Mouse (Mus musculus): Measurements from ENCODE around the gene Hoxa11. TPM values are rescaled to one million over a fixed set of nuclear protein-coding genes. Genes with fewer than 3 reads are reported as not detected.

Gene Hoxa11
- polyA plus RNA-seq, 1 experiment from 2014 or later = 55.0 TPM

DNA sequence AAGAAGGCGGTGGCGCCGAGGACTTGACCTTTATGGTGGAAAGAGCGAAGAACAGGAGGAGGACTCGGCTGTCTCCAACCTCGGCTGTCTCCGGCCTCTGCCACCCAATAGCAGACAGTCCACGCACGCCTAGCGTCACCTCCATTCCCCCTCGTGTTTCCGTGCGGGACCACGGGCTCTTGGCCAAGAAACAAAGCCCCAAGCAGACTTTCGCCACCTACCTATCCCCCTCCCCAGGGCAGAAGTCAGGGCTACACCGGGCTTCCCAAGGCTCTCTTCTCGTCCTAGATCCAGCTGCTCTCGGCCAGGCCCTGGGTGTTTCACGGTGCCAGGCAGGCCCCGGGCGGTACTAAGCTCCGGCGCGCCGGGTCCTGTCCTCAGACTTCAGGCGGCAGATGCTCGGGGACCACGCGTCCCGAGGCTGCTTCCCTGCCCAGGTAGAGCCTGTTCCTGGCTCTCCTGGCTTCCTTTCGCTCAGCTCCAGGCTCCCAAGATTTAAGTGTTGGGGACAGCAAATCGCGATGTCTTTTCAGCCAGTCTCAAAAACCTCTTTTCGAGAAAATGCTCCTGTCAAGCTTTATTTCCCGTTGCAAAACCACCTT, 7.3 kb upstream of the Hoxa11 start:
- no peak for ATAC-seq (ENCODE audit: low FRiP score, low read depth)
- no peaks in the 10 kb centered on the region for H3K9me3 ChIP-seq
- H3K4me1 ChIP-seq = peaks cover 37% of the 10 kb centered on the region
- peaks cover 18% of the 10 kb centered on the region; the same call in 1 of the 2 replicates for H3K36me3 ChIP-seq
- peak overlapping the region; percentile 87 for H3K9ac ChIP-seq
- H3K4me3 ChIP-seq = peak overlapping the region; percentile 95
- peak overlapping the region; percentile 75 for H3K4me2 ChIP-seq (replicated peaks)
- H3K27me3 ChIP-seq = peaks cover 13% of the 10 kb centered on the region
- H3K27ac ChIP-seq = peak overlapping the region; percentile 97
- 2% methylated on average over 35 of the region's 35 CpGs for WGBS

DNA sequence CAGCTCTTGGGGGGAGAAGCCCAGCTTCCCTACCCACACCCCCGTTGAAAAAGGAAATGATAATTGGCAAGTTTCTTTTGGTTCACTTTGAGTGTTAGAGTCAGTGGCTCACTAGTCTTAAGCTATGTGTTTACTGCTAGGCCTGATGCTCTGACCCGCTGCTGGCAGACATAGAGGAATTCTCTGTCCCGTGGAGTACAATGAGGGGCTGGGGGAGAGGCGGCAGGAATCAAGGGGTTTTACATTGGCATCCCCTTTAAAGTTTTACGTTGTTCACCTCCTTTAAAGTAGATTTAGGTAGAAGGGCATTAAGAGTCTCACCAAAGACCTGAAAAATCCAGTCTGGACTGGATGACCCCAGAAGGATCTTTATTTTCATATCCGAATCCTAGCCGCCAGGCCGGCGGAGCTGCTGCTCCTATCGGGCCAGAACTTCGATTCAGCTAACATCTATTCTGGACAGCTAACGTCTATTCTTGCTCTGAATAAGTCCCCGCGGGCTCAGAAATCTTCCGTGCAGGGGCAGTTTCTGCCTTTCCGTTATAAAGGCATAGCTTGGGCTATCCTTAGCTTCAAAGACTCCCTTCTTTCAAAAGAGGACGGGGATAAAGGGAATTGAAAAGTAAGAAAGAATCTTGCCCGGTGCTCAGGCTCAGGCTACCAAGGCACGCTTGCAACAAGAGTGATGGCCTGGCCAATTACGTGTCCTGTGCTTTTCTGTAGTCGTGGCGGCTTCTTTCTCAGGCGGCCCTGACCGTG, 6.6 kb upstream of the Hoxa11 start:
- Histone ChIP-seq H3K4me1 (peaks cover 37% of the 10 kb centered on the region), H3K9me3 (no peaks in the 10 kb centered on the region), H3K4me3 (peak overlapping the region; percentile 95), H3K36me3 (peaks cover 18% of the 10 kb centered on the region; the same call in 1 of the 2 replicates), H3K27ac (peak overlapping the region; percentile 97), H3K9ac (peak overlapping the region; percentile 87), H3K27me3 (peaks cover 13% of the 10 kb centered on the region), H3K4me2 (replicated peaks) (peak overlapping the region; percentile 75)
- no peak for ATAC-seq (ENCODE audit: low FRiP score, low read depth)
- WGBS = 5% methylated on average over 24 of the region's 24 CpGs

DNA sequence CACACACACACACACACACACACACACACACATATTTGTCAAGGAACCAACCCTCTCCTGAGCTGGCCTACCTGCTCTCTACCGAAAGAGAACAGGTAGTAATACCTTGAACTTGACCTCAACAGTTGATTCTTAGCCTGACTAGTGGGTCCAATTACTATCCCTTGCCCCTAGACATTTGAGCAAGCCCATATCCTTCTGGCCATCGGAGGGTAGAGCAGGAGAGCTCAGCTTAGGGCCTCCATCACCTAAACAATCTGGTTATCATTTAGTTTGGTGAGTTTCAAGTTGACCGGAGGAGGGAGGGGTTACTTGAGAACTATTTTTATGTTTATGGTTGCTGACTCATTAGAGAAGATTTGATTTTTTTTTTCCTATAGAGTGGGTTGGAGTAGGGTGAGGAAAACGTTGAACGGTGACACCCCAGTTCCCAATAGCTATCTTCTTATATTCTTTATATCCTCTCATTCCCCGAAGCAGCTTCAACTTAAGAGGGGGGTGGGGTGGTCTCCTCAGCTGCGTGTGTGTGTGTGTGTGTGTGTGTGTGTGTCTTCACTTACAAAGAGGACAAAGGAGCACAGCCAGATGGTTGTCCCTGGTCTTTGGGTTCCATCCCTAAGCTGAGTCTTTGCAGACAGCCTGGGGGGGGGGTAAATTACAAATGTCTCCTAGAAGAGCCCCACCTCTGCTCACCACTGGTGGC, 5.7 kb upstream of the Hoxa11 start:
- peak overlapping the region; percentile 75 for H3K4me2 ChIP-seq (replicated peaks)
- peaks cover 13% of the 10 kb centered on the region for H3K27me3 ChIP-seq
- H3K4me1 ChIP-seq = peaks cover 37% of the 10 kb centered on the region
- peak overlapping the region; percentile 95 for H3K4me3 ChIP-seq
- ATAC-seq (ENCODE audit: low FRiP score, low read depth) = no peak
- H3K9me3 ChIP-seq = no peaks in the 10 kb centered on the region
- H3K9ac ChIP-seq = peak overlapping the region; percentile 87
- peaks cover 18% of the 10 kb centered on the region; the same call in 1 of the 2 replicates for H3K36me3 ChIP-seq
- WGBS = 5% methylated on average over 7 of the region's 7 CpGs
- peak overlapping the region; percentile 97 for H3K27ac ChIP-seq

DNA sequence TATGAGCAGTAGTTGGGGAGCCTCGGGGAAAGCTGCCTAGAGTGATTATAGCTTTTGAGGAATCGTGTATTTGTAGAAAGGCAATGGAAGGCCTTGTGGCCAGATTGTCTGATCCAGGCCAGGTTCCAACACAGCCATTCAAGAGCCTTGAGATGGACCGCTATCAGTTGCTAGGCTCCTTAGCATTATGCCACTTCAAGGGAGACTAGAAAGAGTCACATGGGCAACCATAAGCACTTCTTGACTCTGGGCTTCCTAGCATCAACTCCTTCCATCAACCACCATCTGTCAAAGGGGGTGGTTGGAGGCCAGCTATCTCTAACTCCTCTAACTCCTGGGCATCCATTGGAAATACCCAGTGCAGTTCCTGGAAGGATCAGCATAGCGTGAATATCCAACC, 4.2 kb upstream of the Hoxa11 start:
- Histone ChIP-seq H3K36me3 (peaks cover 18% of the 10 kb centered on the region; the same call in 1 of the 2 replicates), H3K27ac (peak overlapping the region; percentile 97), H3K4me1 (peaks cover 37% of the 10 kb centered on the region), H3K9me3 (no peaks in the 10 kb centered on the region), H3K27me3 (peaks cover 13% of the 10 kb centered on the region), H3K4me2 (replicated peaks) (peak overlapping the region; percentile 75), H3K4me3 (peak overlapping the region; percentile 95), H3K9ac (peak overlapping the region; percentile 100)
- ATAC-seq (ENCODE audit: low FRiP score, low read depth) = no peak
- 6% methylated on average over 4 of the region's 4 CpGs for WGBS

DNA sequence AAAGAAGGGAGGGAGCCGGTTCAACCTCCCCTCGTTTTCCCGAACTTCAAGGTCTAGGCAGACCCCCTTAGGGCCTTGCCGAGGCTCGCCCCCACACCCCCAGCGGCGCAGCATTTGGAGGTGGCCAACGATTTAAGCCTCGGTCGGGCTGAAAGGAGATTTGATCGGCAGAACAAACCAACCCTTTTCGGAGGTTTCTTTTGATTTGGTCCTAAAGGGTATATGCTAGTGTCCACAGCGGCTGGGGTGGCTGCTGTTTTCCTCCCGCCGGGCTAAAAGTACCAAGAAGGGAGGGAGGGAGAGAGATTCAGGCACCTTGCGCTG, 3.8 kb upstream of the Hoxa11 start:
- ATAC-seq (ENCODE audit: low FRiP score, low read depth) = no peak
- Histone ChIP-seq H3K27ac (peak overlapping the region; percentile 97), H3K4me2 (replicated peaks) (peak overlapping the region; percentile 75), H3K4me1 (peaks cover 37% of the 10 kb centered on the region), H3K9ac (peak overlapping the region; percentile 100), H3K36me3 (peaks cover 18% of the 10 kb centered on the region; the same call in 1 of the 2 replicates), H3K4me3 (peak overlapping the region; percentile 95), H3K9me3 (no peaks in the 10 kb centered on the region), H3K27me3 (peaks cover 13% of the 10 kb centered on the region)
- WGBS = 4% methylated on average over 16 of the region's 16 CpGs

DNA sequence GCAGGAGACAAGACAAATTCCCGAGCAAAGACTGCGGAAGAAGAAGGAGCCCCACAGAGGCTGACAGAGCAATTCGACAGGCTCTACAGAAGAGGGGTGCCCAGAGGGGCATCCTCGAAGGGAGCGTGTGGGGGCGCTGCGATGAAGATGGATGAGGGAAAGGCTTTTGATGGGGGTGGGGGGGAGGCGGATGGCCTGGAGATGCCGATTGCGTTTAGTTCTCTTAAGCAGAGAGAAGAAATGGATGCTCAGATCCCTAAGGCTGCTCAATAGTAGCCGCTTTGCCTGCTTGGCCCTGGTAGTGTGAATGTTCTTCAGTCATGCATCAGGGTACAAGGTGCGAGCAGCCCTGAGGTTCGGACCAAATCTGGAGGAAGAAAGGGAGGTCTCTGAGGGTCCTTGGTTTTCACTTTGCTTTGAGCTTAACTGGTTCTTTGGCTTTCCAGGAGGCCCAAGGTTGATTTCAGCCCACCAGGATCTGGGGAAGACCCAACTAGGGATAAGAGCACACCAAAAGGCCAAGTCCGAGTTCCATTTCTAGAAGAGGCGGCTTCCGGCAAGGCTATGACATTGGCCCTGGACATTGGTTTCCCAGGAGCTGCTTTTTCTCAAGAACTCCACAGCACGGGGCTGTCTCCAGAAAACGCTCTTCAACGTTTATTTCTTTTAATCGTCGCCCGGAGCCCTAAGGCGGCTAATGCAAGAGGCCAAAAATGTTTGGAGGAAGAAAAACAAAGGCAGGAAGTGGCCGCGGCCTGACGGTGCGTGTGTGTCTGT, 3.2 kb upstream of the Hoxa11 start:
- no peak for ATAC-seq (ENCODE audit: low FRiP score, low read depth)
- Histone ChIP-seq H3K4me3 (peak overlapping the region; percentile 95), H3K27me3 (peaks cover 13% of the 10 kb centered on the region), H3K9ac (peak overlapping the region; percentile 100), H3K4me1 (peaks cover 39% of the 10 kb centered on the region), H3K36me3 (peaks cover 18% of the 10 kb centered on the region; the same call in 1 of the 2 replicates), H3K27ac (peak overlapping the region; percentile 97), H3K9me3 (no peaks in the 10 kb centered on the region), H3K4me2 (replicated peaks) (peak overlapping the region; percentile 75)
- 2% methylated on average over 27 of the region's 27 CpGs for WGBS

DNA sequence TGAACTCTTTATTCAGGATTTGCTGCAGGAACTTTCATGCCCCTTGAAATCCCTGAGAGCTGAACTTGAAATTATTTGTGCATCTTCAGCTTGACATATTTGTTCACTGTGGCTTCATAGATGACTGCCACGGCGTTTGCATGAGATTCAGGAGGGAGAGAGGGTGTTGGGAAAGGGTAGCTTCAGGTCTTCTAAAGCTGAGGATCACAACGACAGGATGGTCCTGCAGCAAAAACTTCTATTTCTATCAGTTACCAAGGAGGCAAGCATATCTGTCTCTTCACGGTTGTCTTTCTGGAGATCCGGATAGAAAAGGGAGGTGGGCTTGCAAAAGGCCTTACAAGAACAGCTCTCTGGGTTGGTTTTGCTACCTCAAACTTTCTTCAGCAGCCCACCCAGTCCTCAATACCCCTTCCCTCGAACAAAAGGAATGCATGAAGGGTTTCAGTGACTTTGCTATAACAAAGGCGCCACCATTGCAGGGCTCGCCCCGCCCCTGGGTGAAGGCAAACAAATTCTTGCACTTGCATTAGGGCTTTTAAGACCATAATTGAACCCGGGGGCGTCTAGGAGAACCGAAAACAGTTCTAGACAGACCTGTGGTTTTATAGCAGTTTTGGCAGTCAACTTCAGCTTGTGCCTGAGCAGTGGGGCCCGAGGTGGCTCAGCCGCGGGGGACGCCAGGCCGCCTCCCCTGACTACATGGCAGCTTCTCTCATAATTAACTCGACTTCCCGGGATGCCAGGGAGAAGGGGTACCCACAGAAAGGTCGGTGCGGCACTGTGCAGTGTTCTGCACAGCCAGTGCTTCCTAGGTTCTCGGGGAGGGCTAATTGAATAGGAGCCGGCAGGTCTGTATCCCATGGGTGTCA, 2.4 kb upstream of the Hoxa11 start:
- peaks cover 16% of the 10 kb centered on the region; the same call in 1 of the 2 replicates for H3K36me3 ChIP-seq
- no peak for ATAC-seq (ENCODE audit: low FRiP score, low read depth)
- H3K4me3 ChIP-seq = peak overlapping the region; percentile 95
- peak overlapping the region; percentile 100 for H3K9ac ChIP-seq
- peaks cover 13% of the 10 kb centered on the region for H3K27me3 ChIP-seq
- H3K27ac ChIP-seq = peak overlapping the region; percentile 97
- H3K4me1 ChIP-seq = peaks cover 47% of the 10 kb centered on the region
- 3% methylated on average over 23 of the region's 23 CpGs for WGBS
- peak overlapping the region; percentile 75 for H3K4me2 ChIP-seq (replicated peaks)
- no peaks in the 10 kb centered on the region for H3K9me3 ChIP-seq

DNA sequence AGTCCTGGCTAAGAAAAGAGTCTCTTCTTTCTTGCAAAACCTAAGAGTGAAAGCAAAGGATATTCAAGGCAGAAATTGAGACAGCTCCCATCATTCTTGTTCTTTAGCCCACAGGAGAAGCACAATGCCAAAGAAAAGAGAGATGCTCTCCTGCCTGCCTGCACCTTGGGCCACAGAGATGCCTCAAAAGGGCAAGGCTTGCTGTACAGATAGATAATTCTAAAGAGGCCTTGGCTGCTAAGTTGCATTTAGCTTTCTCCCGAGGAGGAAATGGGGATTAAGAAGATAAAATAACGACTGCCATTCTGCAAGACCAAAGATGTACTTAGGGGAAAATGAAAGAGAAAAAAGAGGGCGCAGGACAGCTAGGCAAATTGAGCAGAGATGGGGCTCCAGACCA, 1.3 kb upstream of the Hoxa11 start:
- Histone ChIP-seq H3K4me3 (peak overlapping the region; percentile 95), H3K27ac (peak overlapping the region; percentile 99), H3K9me3 (no peaks in the 10 kb centered on the region), H3K9ac (peak overlapping the region; percentile 100), H3K4me2 (replicated peaks) (peak overlapping the region; percentile 75), H3K27me3 (peaks cover 17% of the 10 kb centered on the region), H3K4me1 (peaks cover 50% of the 10 kb centered on the region), H3K36me3 (peaks cover 11% of the 10 kb centered on the region; the same call in 1 of the 2 replicates)
- WGBS = 7% methylated on average over 3 of the region's 3 CpGs
- ATAC-seq (ENCODE audit: low FRiP score, low read depth) = no peak

DNA sequence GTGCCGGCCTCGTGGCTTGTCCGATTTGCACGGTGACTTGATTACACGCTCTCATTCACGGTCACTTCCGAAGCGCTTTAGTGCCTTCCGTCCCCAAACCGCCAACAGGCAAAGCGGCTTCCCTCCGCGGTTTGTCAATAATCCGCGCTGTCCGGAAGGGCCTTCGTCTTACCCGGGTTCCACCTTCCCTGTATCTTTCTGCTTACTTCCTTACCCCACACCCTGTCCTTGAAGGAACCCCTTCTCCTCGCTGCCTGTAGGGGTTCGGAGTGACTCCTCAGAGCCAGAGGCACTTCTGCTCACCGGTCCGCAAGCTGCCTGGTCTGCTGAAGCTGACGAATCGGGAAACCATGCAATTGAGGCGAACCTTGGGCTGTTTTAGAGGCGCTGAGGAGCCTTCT, 793 bp upstream of the Hoxa11 start:
- Histone ChIP-seq H3K27ac (peak overlapping the region; percentile 99), H3K27me3 (peaks cover 14% of the 10 kb centered on the region), H3K4me2 (replicated peaks) (peak overlapping the region; percentile 75), H3K36me3 (peaks cover 11% of the 10 kb centered on the region; the same call in 1 of the 2 replicates), H3K9me3 (no peaks in the 10 kb centered on the region), H3K9ac (peak overlapping the region; percentile 100), H3K4me3 (peak overlapping the region; percentile 95), H3K4me1 (peaks cover 50% of the 10 kb centered on the region)
- no peak for ATAC-seq (ENCODE audit: low FRiP score, low read depth)
- under 1% methylated on average over 26 of the region's 26 CpGs for WGBS

DNA sequence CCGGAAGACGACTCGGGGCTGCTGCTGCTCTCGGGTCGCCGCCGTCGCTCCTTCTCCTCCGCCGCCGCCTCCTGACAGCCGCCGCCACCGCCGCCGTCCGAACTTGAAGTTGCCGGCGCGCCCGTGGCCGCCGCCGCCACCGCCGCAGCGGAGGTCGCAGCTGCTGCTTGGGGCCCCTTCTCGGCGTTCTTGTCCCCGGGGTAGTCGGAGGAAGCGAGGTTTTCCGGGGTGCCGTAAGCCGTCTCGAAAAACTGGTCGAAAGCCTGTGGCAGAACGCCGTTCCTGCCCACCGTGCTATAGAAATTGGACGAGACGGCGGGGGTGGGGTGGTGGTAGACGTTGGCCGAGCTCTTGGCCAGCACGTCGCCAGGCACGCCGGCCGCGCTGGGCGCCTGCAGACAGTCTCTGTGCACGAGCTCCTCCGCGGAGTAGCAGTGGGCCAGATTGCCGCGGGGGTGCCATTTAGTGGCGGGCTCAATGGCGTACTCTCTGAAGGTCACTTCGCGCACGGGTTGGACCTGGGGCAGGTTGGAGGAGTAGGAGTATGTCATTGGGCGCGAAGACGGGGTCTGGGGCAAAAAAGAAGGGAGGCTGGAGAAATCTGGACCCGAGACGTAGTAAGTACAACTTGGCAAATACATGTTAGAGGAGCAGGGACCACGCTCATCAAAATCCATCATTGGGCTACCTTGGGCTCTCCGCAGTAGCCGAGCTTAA, 412 bp downstream of the Hoxa11 start:
- WGBS = under 1% methylated on average over 67 of the region's 71 CpGs
- 0 out of 2 replicates have a peak, but pooled peaks have one; percentile 10 for ATAC-seq (ENCODE audit: low FRiP score, low read depth)
- peaks cover 11% of the 10 kb centered on the region; the same call in 1 of the 2 replicates for H3K36me3 ChIP-seq
- H3K4me3 ChIP-seq = peak overlapping the region; percentile 95
- peaks cover 9% of the 10 kb centered on the region; the same call in 1 of the 2 replicates for H3K27me3 ChIP-seq
- H3K4me1 ChIP-seq = peaks cover 47% of the 10 kb centered on the region
- H3K9me3 ChIP-seq = no peaks in the 10 kb centered on the region
- H3K4me2 ChIP-seq (replicated peaks) = peak overlapping the region; percentile 75
- H3K27ac ChIP-seq = peak overlapping the region; percentile 99
- peak overlapping the region; percentile 100 for H3K9ac ChIP-seq

Data from limb, embryonic 13.5 days (tissue).